ENCODE assay signal across 10 mouse cellular contexts in the genomic region with DNA sequence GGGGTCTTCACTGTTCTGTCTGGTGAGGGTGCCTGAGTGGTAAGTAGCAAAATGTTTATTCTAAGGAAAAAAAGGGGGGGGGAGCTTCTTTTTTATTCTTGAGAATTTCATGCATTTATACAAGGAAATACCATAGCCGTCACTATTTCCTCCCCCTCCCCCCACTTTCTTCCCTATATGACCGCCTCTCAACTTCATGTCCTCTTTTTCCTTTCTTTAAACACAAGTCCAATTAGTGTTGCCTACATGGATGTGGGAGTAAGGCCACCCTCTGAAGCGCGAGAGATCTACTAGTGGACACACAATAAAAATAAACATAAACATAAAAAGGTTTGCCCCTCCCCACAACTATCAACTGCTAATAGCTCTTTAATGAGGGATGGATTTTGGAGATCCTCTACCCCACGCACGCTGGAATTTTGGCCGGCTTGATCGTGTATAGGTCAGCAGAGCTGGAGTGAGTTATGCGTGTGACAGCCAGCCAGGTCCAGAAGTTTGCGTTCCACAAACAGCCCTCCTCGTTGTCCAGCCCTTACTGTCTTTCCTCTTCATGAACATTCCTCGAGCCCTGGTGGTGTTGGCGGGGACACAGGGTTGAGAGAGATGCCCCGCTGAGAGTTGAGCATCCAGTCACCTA. TPM values are rescaled to one million over a fixed set of nuclear protein-coding genes. Genes with fewer than 3 reads are reported as not detected.
DNase-seq lines count a peak whose midpoint lies in the region; ATAC-seq and TF ChIP-seq lines count a peak whose summit lies in the region.
"Had no signal": no experiment of that assay in that cellular context is flagged by ENCODE, and none has a peak within 500 bp of the region (broad histone marks: within the 10 kb centered on the region; RNA-seq: fewer than 3 reads in every experiment).

No protein-coding gene starts in this region.

- H3K4me2 ChIP-seq in forebrain, embryonic 11.5 days (ENCODE audit: low read depth, low read length, severe bottlenecking), result no peak overlapping the region
- peak overlapping the region; percentile 41 for H3K4me2 ChIP-seq in lung, embryonic 15.5 days
- H3K4me2 ChIP-seq in hindbrain, embryonic 16.5 days (ENCODE audit: low read length), result peak overlapping the region; percentile 48
- peak overlapping the region; percentile 51 for H3K4me2 ChIP-seq in midbrain, postnatal 0 days (ENCODE audit: low read depth, low read length, poor library complexity, severe bottlenecking)

- peak; percentile 36; the same call in 1 of the 2 replicates for ATAC-seq in forebrain, embryonic 11.5 days (replicated peaks; ENCODE audit: low FRiP score)
- peak; percentile 42; the same call in 1 of the 2 replicates for ATAC-seq in lung, embryonic 15.5 days (ENCODE audit: borderline replicate concordance, extremely low read depth, low FRiP score, low TSS enrichment)
- ATAC-seq in hindbrain, embryonic 16.5 days, result no peak
- ATAC-seq in midbrain, postnatal 0 days (ENCODE audit: low FRiP score), result no peak

- H3K9me3 ChIP-seq in forebrain, embryonic 11.5 days (ENCODE audit: control insufficient read depth, low read length), result no peaks in the 10 kb centered on the region
- no peaks in the 10 kb centered on the region for H3K9me3 ChIP-seq in forebrain, embryonic 10.5 days
- H3K9me3 ChIP-seq in lung, embryonic 15.5 days, result no peaks in the 10 kb centered on the region
- no peaks in the 10 kb centered on the region for H3K9me3 ChIP-seq in hindbrain, embryonic 16.5 days (ENCODE audit: control insufficient read depth, low read length)
- H3K9me3 ChIP-seq in midbrain, postnatal 0 days (ENCODE audit: low read length), result no peaks in the 10 kb centered on the region
- H3K9me3 ChIP-seq: embryonic facial prominence, embryonic 12.5 days had no signal

- no peak overlapping the region; the same call in 1 of the 2 replicates for H3K27ac ChIP-seq in forebrain, embryonic 11.5 days (ENCODE audit: low read depth, low read length)
- H3K27ac ChIP-seq in forebrain, embryonic 10.5 days, result no peak overlapping the region
- no peak overlapping the region for H3K27ac ChIP-seq in lung, embryonic 15.5 days
- no peak overlapping the region for H3K27ac ChIP-seq in hindbrain, embryonic 16.5 days (ENCODE audit: low read depth, low read length)
- no peak overlapping the region for H3K27ac ChIP-seq in midbrain, postnatal 0 days (ENCODE audit: low read depth, low read length)
- H3K27ac ChIP-seq: embryonic facial prominence, embryonic 12.5 days; layer of hippocampus, adult 2 months had no signal

- H3K36me3 ChIP-seq in forebrain, embryonic 11.5 days (ENCODE audit: control insufficient read depth, insufficient read depth, low read length), result no peaks in the 10 kb centered on the region
- no peaks in the 10 kb centered on the region for H3K36me3 ChIP-seq in forebrain, embryonic 10.5 days (replicated peaks)
- H3K36me3 ChIP-seq in lung, embryonic 15.5 days, result no peaks in the 10 kb centered on the region
- no peaks in the 10 kb centered on the region for H3K36me3 ChIP-seq in hindbrain, embryonic 16.5 days (ENCODE audit: control insufficient read depth, insufficient read depth, low read length)
- H3K36me3 ChIP-seq in midbrain, postnatal 0 days (ENCODE audit: insufficient read depth, low read length), result no peaks in the 10 kb centered on the region
- H3K36me3 ChIP-seq: embryonic facial prominence, embryonic 12.5 days had no signal

- no peak for DNase-seq in forebrain, embryonic 11.5 days (ENCODE audit: low spot score)
- DNase-seq in forebrain, embryonic 10.5 days (ENCODE audit: extremely low spot score, low spot score), result no peak
- no peak for DNase-seq in lung, postnatal 25 days (ENCODE audit: low spot score)
- DNase-seq in midbrain, postnatal 0 days (ENCODE audit: low spot score), result no peak
- no peak for DNase-seq in layer of hippocampus, adult 8-10 months (ENCODE audit: low spot score in 2 of 2)
- DNase-seq in cerebellum, postnatal 10 days, result no peak

- TF ChIP-seq CTCF in midbrain, postnatal 0 days (IDR thresholded peaks at IDR 0.05), result no peak

- WGBS in forebrain, embryonic 11.5 days, result 89% methylated on average over 14 of the region's 14 CpGs
- WGBS in forebrain, embryonic 10.5 days, result 87% methylated on average over 14 of the region's 14 CpGs
- WGBS in lung, embryonic 15.5 days, result 57% methylated on average over 14 of the region's 14 CpGs
- WGBS in hindbrain, embryonic 16.5 days, result 64% methylated on average over 14 of the region's 14 CpGs
- WGBS in midbrain, postnatal 0 days, result 65% methylated on average over 14 of the region's 14 CpGs

- H3K4me1 ChIP-seq in forebrain, embryonic 11.5 days (replicated peaks; ENCODE audit: control insufficient read depth, insufficient read depth, low read length), result no peaks in the 10 kb centered on the region
- no peaks in the 10 kb centered on the region for H3K4me1 ChIP-seq in forebrain, embryonic 10.5 days
- no peaks in the 10 kb centered on the region for H3K4me1 ChIP-seq in lung, embryonic 15.5 days
- no peaks in the 10 kb centered on the region for H3K4me1 ChIP-seq in hindbrain, embryonic 16.5 days (ENCODE audit: control insufficient read depth, insufficient read depth, low read depth, low read length)
- H3K4me1 ChIP-seq in midbrain, postnatal 0 days (ENCODE audit: insufficient read depth, low read length), result no peaks in the 10 kb centered on the region
- H3K4me1 ChIP-seq: embryonic facial prominence, embryonic 12.5 days had no signal

- H3K27me3 ChIP-seq in forebrain, embryonic 11.5 days (ENCODE audit: control insufficient read depth, insufficient read depth, low read length), result no peaks in the 10 kb centered on the region
- no peaks in the 10 kb centered on the region for H3K27me3 ChIP-seq in forebrain, embryonic 10.5 days (ENCODE audit: poor library complexity, severe bottlenecking)
- H3K27me3 ChIP-seq in lung, embryonic 15.5 days, result no peaks in the 10 kb centered on the region
- H3K27me3 ChIP-seq in hindbrain, embryonic 16.5 days (replicated peaks; ENCODE audit: control insufficient read depth, insufficient read depth, low read length), result no peaks in the 10 kb centered on the region
- H3K27me3 ChIP-seq in midbrain, postnatal 0 days (ENCODE audit: insufficient read depth, low read length), result no peaks in the 10 kb centered on the region
- H3K27me3 ChIP-seq: embryonic facial prominence, embryonic 12.5 days had no signal

- H3K9ac ChIP-seq in forebrain, embryonic 11.5 days (ENCODE audit: low read length), result no peak overlapping the region
- no peak overlapping the region for H3K9ac ChIP-seq in lung, embryonic 15.5 days
- H3K9ac ChIP-seq in hindbrain, embryonic 16.5 days (ENCODE audit: low read depth, low read length), result no peak overlapping the region
- 0 out of 2 replicates have a peak overlapping the region, but pooled peaks have one; percentile 24 for H3K9ac ChIP-seq in midbrain, postnatal 0 days (replicated peaks; ENCODE audit: low read length, poor library complexity, severe bottlenecking)
- H3K9ac ChIP-seq: embryonic facial prominence, embryonic 12.5 days had no signal

- H3K4me3 ChIP-seq in forebrain, embryonic 11.5 days (ENCODE audit: low read depth, low read length), result no peak overlapping the region
- no peak overlapping the region for H3K4me3 ChIP-seq in forebrain, embryonic 10.5 days
- no peak overlapping the region for H3K4me3 ChIP-seq in lung, embryonic 15.5 days
- no peak overlapping the region for H3K4me3 ChIP-seq in hindbrain, embryonic 16.5 days (ENCODE audit: low read length)
- H3K4me3 ChIP-seq in midbrain, postnatal 0 days (ENCODE audit: low read depth, low read length), result no peak overlapping the region; the same call in 1 of the 2 replicates
- H3K4me3 ChIP-seq: embryonic facial prominence, embryonic 12.5 days; layer of hippocampus, adult 2 months had no signal

RNA-seq across cellular contexts. Expression of a gene that starts 24.7 kb away (rescaled TPM):
- 56.3 and 61.1 TPM in 2 replicates for polyA plus RNA-seq in forebrain, embryonic 11.5 days (2014; fragmentation: Nextera tagmentation; extraction: Ambion mirVana)
- 56.4 and 57.1 TPM in 2 replicates for polyA plus RNA-seq in forebrain, embryonic 10.5 days (2016; fragmentation: Nextera tagmentation; extraction: Ambion mirVana)
- polyA plus RNA-seq in lung, embryonic 15.5 days (2015; fragmentation: Nextera tagmentation; extraction: Ambion mirVana), result 51.0 and 52.1 TPM in 2 replicates
- 34.9 and 36.5 TPM in 2 replicates for polyA plus RNA-seq in hindbrain, embryonic 16.5 days (2015; fragmentation: Nextera tagmentation; extraction: Ambion mirVana)
- 24.7 and 26.0 TPM in 2 replicates for total RNA-seq in midbrain, postnatal 0 days (2014; rRNA removed)
- polyA plus RNA-seq in midbrain, postnatal 0 days (2015; fragmentation: Nextera tagmentation; extraction: Ambion mirVana), result 25.8 and 27.7 TPM in 2 replicates
- total RNA-seq in layer of hippocampus, adult 8-10 months (2022), result 10 to 100 TPM; 38.6 to 63.2 (median 46.6) TPM

RNA-seq across cellular contexts. Expression of a gene that starts 42.5 kb away (rescaled TPM):
- polyA plus RNA-seq in forebrain, embryonic 11.5 days (2014; fragmentation: Nextera tagmentation; extraction: Ambion mirVana), result 0.27 and 0.37 TPM in 2 replicates
- 0.23 and 0.42 TPM in 2 replicates for polyA plus RNA-seq in forebrain, embryonic 10.5 days (2016; fragmentation: Nextera tagmentation; extraction: Ambion mirVana)
- polyA plus RNA-seq in lung, embryonic 15.5 days (2015; fragmentation: Nextera tagmentation; extraction: Ambion mirVana), result 4.9 and 6.8 TPM in 2 replicates
- 2.4 and 2.7 TPM in 2 replicates for polyA plus RNA-seq in hindbrain, embryonic 16.5 days (2015; fragmentation: Nextera tagmentation; extraction: Ambion mirVana)
- 4.2 and 6.1 TPM in 2 replicates for total RNA-seq in midbrain, postnatal 0 days (2014; rRNA removed)
- polyA plus RNA-seq in midbrain, postnatal 0 days (2015; fragmentation: Nextera tagmentation; extraction: Ambion mirVana), result 5.9 and 6.3 TPM in 2 replicates
- total RNA-seq in layer of hippocampus, adult 8-10 months (2022), result 1 to 10 TPM; 1.4 to 1.7 (median 1.6) TPM

Comparison
In these comparisons a context has a peak if more than half of its experiments do, and no peak if none do; other contexts are left out.
1. ATAC-seq: peak in forebrain, embryonic 11.5 days (single experiment) and lung, embryonic 15.5 days (single experiment); none in hindbrain, embryonic 16.5 days (single experiment) and midbrain, postnatal 0 days (single experiment).